Mouse (Mus musculus): ENCODE data around the gene Map3k3. TPM values are rescaled to one million over a fixed set of nuclear protein-coding genes. Genes with fewer than 3 reads are reported as not detected.
A peak's percentile ranks its signal among the peaks of the same experiment; 100 is the strongest.

Gene Map3k3
- polyA plus RNA-seq, 1 experiment from 2014 or later, result 16.5 TPM

- Histone ChIP-seq H3K4me3 (replicated peaks; ENCODE audit: low read length) (no peak overlapping the region), H3K27ac (0 out of 2 replicates have a peak overlapping the region, but pooled peaks have one; percentile 7), H3K9me3 (ENCODE audit: control insufficient read depth, low read length) (no peaks in the 10 kb centered on the region), H3K36me3 (replicated peaks; ENCODE audit: control insufficient read depth, insufficient read depth) (peaks cover 92% of the 10 kb centered on the region), H3K27me3 (ENCODE audit: control insufficient read depth, insufficient read depth, low read length) (no peaks in the 10 kb centered on the region), H3K9ac (no peak overlapping the region), H3K4me2 (replicated peaks) (no peak overlapping the region), H3K4me1 (replicated peaks; ENCODE audit: control insufficient read depth, insufficient read depth, low read length) (peaks cover 11% of the 10 kb centered on the region)
- DNase-seq (ENCODE audit: low spot score) (no peak), ATAC-seq (ENCODE audit: low FRiP score) (no peak)
- WGBS, result 77% methylated on average over 5 of the region's 5 CpGs
Measured at GRCm38 (mm10) chr11:106154091-106154490, 69.7 kb downstream of the Map3k3 start.

GRCm38 (mm10) chr11:106154770-106155169 lies 70.4 kb downstream of the Map3k3 start:
- Histone ChIP-seq H3K4me1 (replicated peaks; ENCODE audit: control insufficient read depth, insufficient read depth, low read length) (peaks cover 16% of the 10 kb centered on the region), H3K4me2 (replicated peaks) (no peak overlapping the region), H3K36me3 (replicated peaks; ENCODE audit: control insufficient read depth, insufficient read depth) (peaks cover 86% of the 10 kb centered on the region), H3K9ac (no peak overlapping the region), H3K9me3 (ENCODE audit: control insufficient read depth, low read length) (no peaks in the 10 kb centered on the region), H3K27me3 (ENCODE audit: control insufficient read depth, insufficient read depth, low read length) (no peaks in the 10 kb centered on the region), H3K27ac (no peak overlapping the region), H3K4me3 (replicated peaks; ENCODE audit: low read length) (no peak overlapping the region)
- ATAC-seq (ENCODE audit: low FRiP score), result no peak
- no peak for DNase-seq (ENCODE audit: low spot score)
- WGBS, result 63% methylated on average over 2 of the region's 2 CpGs

GRCm38 (mm10) chr11:106155761-106156160 lies 71.3 kb downstream of the Map3k3 start:
- Histone ChIP-seq H3K27me3 (ENCODE audit: control insufficient read depth, insufficient read depth, low read length) (no peaks in the 10 kb centered on the region), H3K27ac (no peak overlapping the region), H3K9me3 (ENCODE audit: control insufficient read depth, low read length) (no peaks in the 10 kb centered on the region), H3K4me1 (replicated peaks; ENCODE audit: control insufficient read depth, insufficient read depth, low read length) (peaks cover 18% of the 10 kb centered on the region), H3K36me3 (replicated peaks; ENCODE audit: control insufficient read depth, insufficient read depth) (peaks cover 76% of the 10 kb centered on the region), H3K9ac (no peak overlapping the region), H3K4me3 (replicated peaks; ENCODE audit: low read length) (no peak overlapping the region), H3K4me2 (replicated peaks) (no peak overlapping the region)
- no peak for DNase-seq (ENCODE audit: low spot score)
- no peak for ATAC-seq (ENCODE audit: low FRiP score)
- WGBS, result 55% methylated on average over 3 of the region's 3 CpGs

GRCm38 (mm10) chr11:106156257-106156656 lies 71.8 kb downstream of the Map3k3 start:
- DNase-seq (ENCODE audit: low spot score), result no peak
- no peaks in the 10 kb centered on the region for H3K27me3 ChIP-seq (ENCODE audit: control insufficient read depth, insufficient read depth, low read length)
- WGBS, result 92% methylated on average over 1 of the region's 1 CpGs
- H3K9me3 ChIP-seq (ENCODE audit: control insufficient read depth, low read length), result no peaks in the 10 kb centered on the region
- no peak overlapping the region for H3K4me2 ChIP-seq (replicated peaks)
- H3K27ac ChIP-seq, result no peak overlapping the region
- peaks cover 23% of the 10 kb centered on the region for H3K4me1 ChIP-seq (replicated peaks; ENCODE audit: control insufficient read depth, insufficient read depth, low read length)
- H3K4me3 ChIP-seq (replicated peaks; ENCODE audit: low read length), result no peak overlapping the region
- no peak for ATAC-seq (ENCODE audit: low FRiP score)
- no peak overlapping the region for H3K9ac ChIP-seq
- H3K36me3 ChIP-seq (replicated peaks; ENCODE audit: control insufficient read depth, insufficient read depth), result peaks cover 71% of the 10 kb centered on the region

GRCm38 (mm10) chr11:106157154-106157553 lies 72.7 kb downstream of the Map3k3 start:
- DNase-seq (ENCODE audit: low spot score) (no peak), ATAC-seq (ENCODE audit: low FRiP score) (no peak)
- peaks cover 27% of the 10 kb centered on the region for H3K4me1 ChIP-seq (replicated peaks; ENCODE audit: control insufficient read depth, insufficient read depth, low read length)
- no peak overlapping the region for H3K9ac ChIP-seq
- H3K27me3 ChIP-seq (ENCODE audit: control insufficient read depth, insufficient read depth, low read length), result no peaks in the 10 kb centered on the region
- H3K9me3 ChIP-seq (ENCODE audit: control insufficient read depth, low read length), result no peaks in the 10 kb centered on the region
- 88% methylated on average over 7 of the region's 7 CpGs for WGBS
- no peak overlapping the region for H3K4me2 ChIP-seq (replicated peaks)
- H3K36me3 ChIP-seq (replicated peaks; ENCODE audit: control insufficient read depth, insufficient read depth), result peaks cover 62% of the 10 kb centered on the region
- no peak overlapping the region for H3K4me3 ChIP-seq (replicated peaks; ENCODE audit: low read length)
- H3K27ac ChIP-seq, result no peak overlapping the region

GRCm38 (mm10) chr11:106158081-106158929 lies 73.9 kb downstream of the Map3k3 start:
- no peaks in the 10 kb centered on the region for H3K9me3 ChIP-seq (ENCODE audit: control insufficient read depth, low read length)
- WGBS, result 61% methylated on average over 14 of the region's 14 CpGs
- no peak for DNase-seq (ENCODE audit: low spot score)
- peak overlapping the region; percentile 96 for H3K4me2 ChIP-seq (replicated peaks)
- peaks cover 51% of the 10 kb centered on the region for H3K36me3 ChIP-seq (replicated peaks; ENCODE audit: control insufficient read depth, insufficient read depth)
- peak overlapping the region; percentile 96 for H3K27ac ChIP-seq
- H3K9ac ChIP-seq, result peak overlapping the region; percentile 93
- peak overlapping the region; percentile 79 for H3K4me3 ChIP-seq (replicated peaks; ENCODE audit: low read length)
- peaks cover 27% of the 10 kb centered on the region for H3K4me1 ChIP-seq (replicated peaks; ENCODE audit: control insufficient read depth, insufficient read depth, low read length)
- no peak for ATAC-seq (ENCODE audit: low FRiP score)
- H3K27me3 ChIP-seq (ENCODE audit: control insufficient read depth, insufficient read depth, low read length), result no peaks in the 10 kb centered on the region

GRCm38 (mm10) chr11:106158930-106159215 lies 74.5 kb downstream of the Map3k3 start:
- peak overlapping the region; percentile 93 for H3K9ac ChIP-seq
- peak overlapping the region; percentile 79 for H3K4me3 ChIP-seq (replicated peaks; ENCODE audit: low read length)
- H3K4me1 ChIP-seq (replicated peaks; ENCODE audit: control insufficient read depth, insufficient read depth, low read length), result peaks cover 27% of the 10 kb centered on the region
- DNase-seq (ENCODE audit: low spot score) (no peak), ATAC-seq (ENCODE audit: low FRiP score) (peak; percentile 15; the same call in 1 of the 2 replicates)
- 45% methylated on average over 9 of the region's 9 CpGs for WGBS
- peak overlapping the region; percentile 96 for H3K27ac ChIP-seq
- no peaks in the 10 kb centered on the region for H3K9me3 ChIP-seq (ENCODE audit: control insufficient read depth, low read length)
- H3K36me3 ChIP-seq (replicated peaks; ENCODE audit: control insufficient read depth, insufficient read depth), result peaks cover 51% of the 10 kb centered on the region
- no peaks in the 10 kb centered on the region for H3K27me3 ChIP-seq (ENCODE audit: control insufficient read depth, insufficient read depth, low read length)
- peak overlapping the region; percentile 96 for H3K4me2 ChIP-seq (replicated peaks)

GRCm38 (mm10) chr11:106159216-106159920 lies 75.0 kb downstream of the Map3k3 start:
- Histone ChIP-seq H3K9ac (peak overlapping the region; percentile 93), H3K27me3 (ENCODE audit: control insufficient read depth, insufficient read depth, low read length) (no peaks in the 10 kb centered on the region), H3K4me1 (replicated peaks; ENCODE audit: control insufficient read depth, insufficient read depth, low read length) (peaks cover 27% of the 10 kb centered on the region), H3K4me3 (replicated peaks; ENCODE audit: low read length) (peak overlapping the region; percentile 79), H3K36me3 (replicated peaks; ENCODE audit: control insufficient read depth, insufficient read depth) (peaks cover 51% of the 10 kb centered on the region), H3K9me3 (ENCODE audit: control insufficient read depth, low read length) (no peaks in the 10 kb centered on the region), H3K4me2 (replicated peaks) (peak overlapping the region; percentile 96), H3K27ac (peak overlapping the region; percentile 96)
- ATAC-seq (ENCODE audit: low FRiP score) (peak; percentile 57), DNase-seq (ENCODE audit: low spot score) (no peak)
- WGBS, result 2% methylated on average over 23 of the region's 25 CpGs

Data from hindbrain, embryonic 14.5 days (tissue).